Mouse (Mus musculus) embryonic fibroblast, embryonic 13.5 days (primary cell): ENCODE results near the gene Olfr434.

Experiments used
- CTCF ChIP-seq: IDR thresholded peaks from 2 replicates; pipeline ENCODE4 v1.5.1; 2011; ENCODE audit warnings: mild to moderate bottlenecking, control low read depth, low read length, moderate library complexity, borderline replicate concordance; ENCODE audit not compliant: insufficient read depth
- POLR2A ChIP-seq: IDR thresholded peaks from 2 replicates; pipeline ENCODE4 v1.6.1; 2011; ENCODE audit warnings: low read depth, mild to moderate bottlenecking, control low read depth, low read length, moderate library complexity

DNA sequence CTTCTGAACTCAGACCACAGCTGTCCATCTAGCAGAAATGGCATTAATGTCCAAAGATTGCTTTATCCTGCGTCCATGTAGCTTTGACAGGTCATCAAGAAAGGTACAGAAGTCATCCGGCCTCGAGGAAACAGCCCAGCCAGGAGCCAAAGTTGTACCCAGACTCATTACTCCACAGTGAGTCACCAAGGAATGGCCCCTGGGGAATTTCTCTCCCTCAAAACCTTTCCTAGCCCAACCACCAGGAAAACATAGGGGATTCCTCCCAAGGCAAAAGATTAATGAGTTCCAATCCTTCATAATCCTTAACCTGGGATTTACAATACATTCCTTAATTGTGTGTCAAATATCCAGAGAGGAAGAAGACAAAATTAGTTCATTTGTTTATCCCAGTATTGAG, 34.6 kb downstream of the Olfr434 start:
- TF ChIP-seq CTCF: no peak
- TF ChIP-seq POLR2A: no peak
